Mouse (Mus musculus) liver, adult 2 months (tissue): Measurements from ENCODE around the gene Gm37240. TPM values are rescaled to one million over a fixed set of nuclear protein-coding genes. Genes with fewer than 3 reads are reported as not detected.

Experiments
- DNase-seq: peaks from one replicate; pipeline ENCODE4 v3.0.0-alpha.2; 2011; ENCODE audit warnings: low read depth, low spot score; ENCODE audit errors: extremely low read depth
- H3K27ac ChIP-seq: fragments of 200-500 bp; replicated peaks from 2 replicates; pipeline ENCODE4 v1.5.1; 2012; ENCODE audit warnings: low read depth, mild to moderate bottlenecking, control low read depth, inconsistent platforms, low read length; ENCODE audit not compliant: insufficient read depth
- H3K27me3 ChIP-seq: fragments of 200-500 bp; 2 replicates; pipeline ENCODE4 v1.6.1; 2012; ENCODE audit warnings: mild to moderate bottlenecking, moderate library complexity, low read length, inconsistent platforms; ENCODE audit not compliant: control insufficient read depth, insufficient read depth
- H3K36me3 ChIP-seq: fragments of 200-500 bp; 2 replicates; pipeline ENCODE4 v1.6.1; 2012; ENCODE audit warnings: low read length, inconsistent platforms; ENCODE audit not compliant: control insufficient read depth, insufficient read depth
- H3K4me1 ChIP-seq: fragments of 200-500 bp; 2 replicates; pipeline ENCODE4 v1.6.1; 2011; ENCODE audit warnings: low read length; ENCODE audit not compliant: control insufficient read depth, insufficient read depth
- H3K4me3 ChIP-seq: fragments of 200-500 bp; 2 replicates; pipeline ENCODE4 v1.5.1; 2011; ENCODE audit warnings: low read depth, mild to moderate bottlenecking, control low read depth, low read length, moderate library complexity; ENCODE audit not compliant: insufficient read depth
- H3K79me2 ChIP-seq: fragments of 200-500 bp; 2 replicates; pipeline ENCODE4 v1.6.1; 2012; ENCODE audit warnings: inconsistent platforms, mild to moderate bottlenecking, low read length, moderate library complexity; ENCODE audit not compliant: control insufficient read depth, insufficient read depth
- H3K9ac ChIP-seq: fragments of 200-500 bp; 2 replicates; pipeline ENCODE4 v1.6.1; 2012; ENCODE audit warnings: low read depth, mild to moderate bottlenecking, control low read depth, inconsistent platforms, low read length
- CTCF ChIP-seq: fragments of 200-500 bp; IDR thresholded peaks from 2 replicates; pipeline ENCODE4 v1.5.1; 2011; ENCODE audit warnings: low read depth, low read length, control low read depth
- POLR2A ChIP-seq: fragments of 200-500 bp; IDR thresholded peaks from 2 replicates; pipeline ENCODE4 v1.6.1; 2011; ENCODE audit warnings: low read length, control low read depth; ENCODE audit not compliant: insufficient read depth; ENCODE audit errors: extremely low read depth
- WGBS: fragments of 180-500 bp; shearing (Covaris S2); methylation state at CpG from one replicate; pipeline ENCODE4 v1.1.7; 2018; 5-methylcytosine and 5-hydroxymethylcytosine counted together
- polyA plus RNA-seq: library from polyadenylated mRNA; depleted of rRNA; stranded (reverse); fragments of >200 nt; gene quantifications from 2 replicates; pipeline ENCODE4 v1.2.3, GENCODE M21; 2012
- total RNA-seq: library from RNA; depleted of rRNA; stranded (reverse); fragments of >200 nt; gene quantifications from 2 replicates; pipeline ENCODE4 v1.2.3, GENCODE M21; 2014

Gm37240 gene
- total and polyA plus RNA-seq, 2 experiments, result 2.2 to 6.9 TPM

- DNase-seq, result no peak
- no peaks in the 10 kb centered on the region for H3K4me1 ChIP-seq
- 87% methylated on average over 1 of the region's 1 CpGs for WGBS
- H3K36me3 ChIP-seq, result no peaks in the 10 kb centered on the region
- no peak overlapping the region for H3K27ac ChIP-seq
- no peak overlapping the region for H3K9ac ChIP-seq
- no peak overlapping the region for H3K4me3 ChIP-seq
- H3K79me2 ChIP-seq, result no peaks in the 10 kb centered on the region
- H3K27me3 ChIP-seq, result no peaks in the 10 kb centered on the region
- TF ChIP-seq CTCF (no peak), POLR2A (no peak)
Measured at GRCm38 (mm10) chr3:85518072-85518471, 369.2 kb downstream of the Gm37240 start.

- Histone ChIP-seq H3K36me3 (no peaks in the 10 kb centered on the region), H3K9ac (no peak overlapping the region), H3K4me3 (no peak overlapping the region), H3K4me1 (no peaks in the 10 kb centered on the region), H3K27ac (no peak overlapping the region), H3K27me3 (no peaks in the 10 kb centered on the region), H3K79me2 (no peaks in the 10 kb centered on the region)
- WGBS, result 84% methylated on average over 11 of the region's 11 CpGs
- DNase-seq, result no peak
- TF ChIP-seq CTCF, result no peak
- TF ChIP-seq POLR2A, result no peak
Measured at GRCm38 (mm10) chr3:85516739-85517396, 370.4 kb downstream of the Gm37240 start.

GRCm38 (mm10) chr3:85514700-85515099, 372.6 kb downstream of the Gm37240 start:
- no peak overlapping the region for H3K27ac ChIP-seq
- TF ChIP-seq POLR2A, result no peak
- TF ChIP-seq CTCF, result no peak
- H3K36me3 ChIP-seq, result no peaks in the 10 kb centered on the region
- no peak overlapping the region for H3K9ac ChIP-seq
- no peaks in the 10 kb centered on the region for H3K4me1 ChIP-seq
- no peak for DNase-seq
- H3K79me2 ChIP-seq, result no peaks in the 10 kb centered on the region
- no peak overlapping the region for H3K4me3 ChIP-seq
- H3K27me3 ChIP-seq, result no peaks in the 10 kb centered on the region
- 80% methylated on average over 11 of the region's 11 CpGs for WGBS

GRCm38 (mm10) chr3:85508717-85509279, 378.5 kb downstream of the Gm37240 start:
- TF ChIP-seq POLR2A (no peak), CTCF (no peak)

GRCm38 (mm10) chr3:85500096-85500495, 387.2 kb downstream of the Gm37240 start:
- H3K9ac ChIP-seq, result no peak overlapping the region
- H3K4me3 ChIP-seq, result no peak overlapping the region
- H3K4me1 ChIP-seq, result no peaks in the 10 kb centered on the region
- WGBS, result 80% methylated on average over 3 of the region's 3 CpGs
- H3K36me3 ChIP-seq, result no peaks in the 10 kb centered on the region
- H3K27me3 ChIP-seq, result no peaks in the 10 kb centered on the region
- no peak overlapping the region for H3K27ac ChIP-seq
- no peak for DNase-seq
- no peaks in the 10 kb centered on the region for H3K79me2 ChIP-seq
- TF ChIP-seq POLR2A (no peak), CTCF (no peak)

More at GRCm38 (mm10) chr3:85508717-85509279, 378.5 kb downstream of the Gm37240 start:
- Histone ChIP-seq H3K36me3 (no peaks in the 10 kb centered on the region), H3K4me3 (no peak overlapping the region), H3K27ac (no peak overlapping the region), H3K4me1 (no peaks in the 10 kb centered on the region), H3K79me2 (no peaks in the 10 kb centered on the region), H3K27me3 (no peaks in the 10 kb centered on the region), H3K9ac (no peak overlapping the region)
- no peak for DNase-seq
- WGBS, result 78% methylated on average over 5 of the region's 5 CpGs

GRCm38 (mm10) chr3:85496146-85496545, 391.2 kb downstream of the Gm37240 start:
- TF ChIP-seq POLR2A, result no peak
- TF ChIP-seq CTCF, result no peak
- Histone ChIP-seq H3K27ac (no peak overlapping the region), H3K79me2 (no peaks in the 10 kb centered on the region), H3K9ac (no peak overlapping the region), H3K27me3 (no peaks in the 10 kb centered on the region), H3K4me1 (no peaks in the 10 kb centered on the region), H3K36me3 (no peaks in the 10 kb centered on the region), H3K4me3 (no peak overlapping the region)
- WGBS, result 81% methylated on average over 4 of the region's 4 CpGs
- no peak for DNase-seq
